Mouse (Mus musculus) liver, adult 2 months (tissue): Measurements from ENCODE around the gene Agbl3. TPM values are rescaled to one million over a fixed set of nuclear protein-coding genes. Genes with fewer than 3 reads are reported as not detected.
A peak's percentile ranks its signal among the peaks of the same experiment; 100 is the strongest.

Experiments
- DNase-seq: peaks from one replicate; pipeline ENCODE4 v3.0.0-alpha.2; 2011; ENCODE audit warnings: low read depth, low spot score; ENCODE audit errors: extremely low read depth
- H3K27ac ChIP-seq: fragments of 200-500 bp; replicated peaks from 2 replicates; pipeline ENCODE4 v1.5.1; 2012; ENCODE audit warnings: low read depth, mild to moderate bottlenecking, control low read depth, inconsistent platforms, low read length; ENCODE audit not compliant: insufficient read depth
- H3K27me3 ChIP-seq: fragments of 200-500 bp; 2 replicates; pipeline ENCODE4 v1.6.1; 2012; ENCODE audit warnings: mild to moderate bottlenecking, moderate library complexity, low read length, inconsistent platforms; ENCODE audit not compliant: control insufficient read depth, insufficient read depth
- H3K36me3 ChIP-seq: fragments of 200-500 bp; 2 replicates; pipeline ENCODE4 v1.6.1; 2012; ENCODE audit warnings: low read length, inconsistent platforms; ENCODE audit not compliant: control insufficient read depth, insufficient read depth
- H3K4me1 ChIP-seq: fragments of 200-500 bp; 2 replicates; pipeline ENCODE4 v1.6.1; 2011; ENCODE audit warnings: low read length; ENCODE audit not compliant: control insufficient read depth, insufficient read depth
- H3K4me3 ChIP-seq: fragments of 200-500 bp; 2 replicates; pipeline ENCODE4 v1.5.1; 2011; ENCODE audit warnings: low read depth, mild to moderate bottlenecking, control low read depth, low read length, moderate library complexity; ENCODE audit not compliant: insufficient read depth
- H3K79me2 ChIP-seq: fragments of 200-500 bp; 2 replicates; pipeline ENCODE4 v1.6.1; 2012; ENCODE audit warnings: inconsistent platforms, mild to moderate bottlenecking, low read length, moderate library complexity; ENCODE audit not compliant: control insufficient read depth, insufficient read depth
- H3K9ac ChIP-seq: fragments of 200-500 bp; 2 replicates; pipeline ENCODE4 v1.6.1; 2012; ENCODE audit warnings: low read depth, mild to moderate bottlenecking, control low read depth, inconsistent platforms, low read length
- CTCF ChIP-seq: fragments of 200-500 bp; IDR thresholded peaks from 2 replicates; pipeline ENCODE4 v1.5.1; 2011; ENCODE audit warnings: low read depth, low read length, control low read depth
- POLR2A ChIP-seq: fragments of 200-500 bp; IDR thresholded peaks from 2 replicates; pipeline ENCODE4 v1.6.1; 2011; ENCODE audit warnings: low read length, control low read depth; ENCODE audit not compliant: insufficient read depth; ENCODE audit errors: extremely low read depth
- whole genome bisulfite sequencing: fragments of 180-500 bp; shearing (Covaris S2); methylation state at CpG from one replicate; pipeline ENCODE4 v1.1.7; 2018; 5-methylcytosine and 5-hydroxymethylcytosine counted together
- polyA plus RNA-seq: library from polyadenylated mRNA; depleted of rRNA; stranded (reverse); fragments of >200 nt; gene quantifications from 2 replicates; pipeline ENCODE4 v1.2.3, GENCODE M21; 2012; rRNA removed
- total RNA-seq: library from RNA; depleted of rRNA; stranded (reverse); fragments of >200 nt; gene quantifications from 2 replicates; pipeline ENCODE4 v1.2.3, GENCODE M21; 2014; rRNA removed

The Agbl3 gene
- total RNA-seq (8.4 and 8.6 TPM in 2 replicates), polyA plus RNA-seq (2.2 and 2.3 TPM in 2 replicates)

DNA sequence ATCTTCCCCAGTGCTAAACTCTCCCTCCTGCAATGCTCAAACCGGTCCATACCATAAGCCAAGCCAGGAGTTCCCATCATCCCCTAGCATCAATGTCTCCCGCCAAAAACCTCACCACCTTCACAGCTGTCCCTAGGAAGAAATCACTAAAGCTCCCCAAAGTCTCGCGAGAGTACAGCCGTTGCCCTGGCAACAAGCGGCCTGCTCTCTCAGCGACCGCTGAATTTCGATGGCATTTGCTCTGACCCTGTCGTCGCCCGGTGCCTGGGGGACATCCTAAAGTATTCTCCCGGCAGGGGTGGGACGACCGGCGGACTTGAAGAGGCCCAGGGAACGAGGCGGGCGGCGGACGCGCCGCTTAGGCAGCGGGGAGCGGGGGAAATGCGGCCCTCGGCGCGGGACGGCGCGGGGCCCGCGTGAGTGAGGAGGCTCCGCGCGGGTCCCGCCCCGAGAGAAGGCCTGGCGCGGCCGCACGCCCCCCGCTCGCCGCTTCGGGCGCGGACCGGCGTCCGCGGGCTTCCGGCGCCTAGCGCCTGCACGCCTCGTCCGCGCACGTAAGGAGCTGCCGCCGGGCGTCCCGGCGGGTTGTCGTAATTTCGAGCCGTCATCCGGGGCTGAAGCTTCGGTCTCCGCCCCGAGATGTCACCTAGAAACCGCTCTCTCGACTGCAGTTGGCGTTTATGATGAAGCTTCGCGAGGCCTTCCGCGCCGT lies at the start of gene Agbl3:
TSS of gene Agbl3 (plus strand) at position 202 of the 712 bp plus-strand sequence.
- Histone ChIP-seq H3K9ac (peak within 1 kb of the TSS; percentile 85), H3K79me2 (no peaks in the 10 kb centered on the region), H3K27ac (peak within 1 kb of the TSS; percentile 82), H3K27me3 (no peaks in the 10 kb centered on the region), H3K36me3 (no peaks in the 10 kb centered on the region), H3K4me1 (peaks cover 2% of the 10 kb centered on the region; the same call in 1 of the 2 replicates), H3K4me3 (peak within 1 kb of the TSS; percentile 82)
- under 1% methylated on average over 76 of the region's 81 CpGs for WGBS
- TF ChIP-seq POLR2A (no peak), CTCF (0 out of 2 replicates have a peak, but pooled peaks have one; percentile 2)
- peak; percentile 79 for DNase-seq

- no peaks in the 10 kb centered on the region for H3K27me3 ChIP-seq
- H3K4me1 ChIP-seq: peaks cover 13% of the 10 kb centered on the region
- peaks cover 31% of the 10 kb centered on the region for H3K79me2 ChIP-seq
- WGBS: 54% methylated on average over 6 of the region's 6 CpGs
- H3K36me3 ChIP-seq: no peaks in the 10 kb centered on the region
- H3K4me3 ChIP-seq: no peak overlapping the region
- no peak overlapping the region for H3K9ac ChIP-seq
- no peak overlapping the region for H3K27ac ChIP-seq
- DNase-seq: no peak
- no peak for TF ChIP-seq CTCF
- TF ChIP-seq POLR2A: no peak
Measured at GRCm38 (mm10) chr6:34731007-34731406, 49.2 kb upstream of the Agbl3 start.

DNA sequence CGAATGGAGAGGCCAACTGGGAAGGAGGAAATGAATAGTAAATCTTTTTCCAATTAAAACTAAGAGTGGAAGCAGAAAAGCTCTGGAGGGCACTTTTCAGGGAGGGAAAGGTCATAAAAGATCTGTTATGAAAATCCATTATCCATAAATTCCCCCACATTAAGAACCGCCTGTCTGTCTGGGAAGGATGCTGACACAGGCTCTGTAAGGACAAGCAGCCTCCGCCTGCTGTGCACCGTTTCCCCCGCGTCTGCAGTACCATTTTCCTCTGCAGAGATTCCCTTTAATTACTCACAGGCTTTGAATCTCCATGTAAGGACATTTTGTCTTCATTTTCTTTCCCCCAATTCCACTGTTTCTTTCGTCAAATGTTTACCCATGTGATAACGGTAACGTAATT lies 48.7 kb upstream of the Agbl3 start:
- WGBS: 76% methylated on average over 9 of the region's 9 CpGs
- H3K27me3 ChIP-seq: no peaks in the 10 kb centered on the region

GRCm38 (mm10) chr6:34734940-34735695 lies 45.1 kb upstream of the Agbl3 start:
- Histone ChIP-seq H3K9ac (no peak overlapping the region), H3K36me3 (no peaks in the 10 kb centered on the region; the same call in none of the 2 replicates), H3K79me2 (peaks cover 28% of the 10 kb centered on the region), H3K4me3 (no peak overlapping the region), H3K27me3 (no peaks in the 10 kb centered on the region), H3K4me1 (peaks cover 9% of the 10 kb centered on the region), H3K27ac (no peak overlapping the region)
- TF ChIP-seq CTCF: no peak
- no peak for TF ChIP-seq POLR2A
- 79% methylated on average over 13 of the region's 13 CpGs for WGBS
- no peak for DNase-seq

More for the DNA sequence above, 48.7 kb upstream of the Agbl3 start:
- TF ChIP-seq CTCF (no peak), POLR2A (no peak)
- Histone ChIP-seq H3K27ac (no peak overlapping the region), H3K9ac (no peak overlapping the region), H3K4me3 (no peak overlapping the region), H3K36me3 (no peaks in the 10 kb centered on the region), H3K79me2 (peaks cover 31% of the 10 kb centered on the region), H3K4me1 (peaks cover 15% of the 10 kb centered on the region)
- no peak for DNase-seq

DNA sequence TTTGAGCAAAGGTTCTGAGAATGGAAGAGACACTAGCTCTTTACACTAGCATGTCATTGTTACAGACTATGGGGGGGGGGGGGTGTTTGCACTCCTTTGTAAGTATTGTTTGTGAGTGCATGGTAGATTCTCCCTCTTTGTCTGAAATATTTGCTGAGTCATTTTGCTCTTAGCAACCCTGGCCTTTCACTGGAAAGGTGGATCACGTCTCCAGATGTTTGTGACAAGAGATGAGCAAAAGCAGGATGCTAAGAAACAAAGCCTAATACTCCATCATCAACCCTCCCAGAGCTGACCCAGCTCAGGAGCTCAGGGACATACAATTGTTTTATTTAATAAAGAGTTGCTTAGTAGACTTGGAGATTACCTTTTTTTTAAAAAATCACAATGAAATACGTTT lies 43.3 kb upstream of the Agbl3 start:
- 50% methylated on average over 2 of the region's 2 CpGs for WGBS
- TF ChIP-seq CTCF (no peak), POLR2A (no peak)
- Histone ChIP-seq H3K9ac (no peak overlapping the region), H3K4me3 (no peak overlapping the region), H3K36me3 (peaks cover 6% of the 10 kb centered on the region), H3K27me3 (no peaks in the 10 kb centered on the region), H3K4me1 (peaks cover 9% of the 10 kb centered on the region), H3K27ac (no peak overlapping the region), H3K79me2 (peaks cover 23% of the 10 kb centered on the region)
- no peak for DNase-seq
